Mouse (Mus musculus) olfactory bulb, adult 2 months (tissue): ENCODE results near the gene Spef2.

Experiments
- CTCF ChIP-seq: fragments of 200-500 bp; IDR thresholded peaks from 2 replicates; pipeline ENCODE4 v1.5.1; 2012; ENCODE audit warnings: low read depth, mild to moderate bottlenecking, low read length, moderate library complexity; ENCODE audit not compliant: insufficient read depth
- POLR2A ChIP-seq: fragments of 200-500 bp; IDR thresholded peaks from 2 replicates; pipeline ENCODE4 v1.6.1; 2012; ENCODE audit warnings: mild to moderate bottlenecking, low read depth, low read length, moderate library complexity; ENCODE audit not compliant: insufficient read depth

DNA sequence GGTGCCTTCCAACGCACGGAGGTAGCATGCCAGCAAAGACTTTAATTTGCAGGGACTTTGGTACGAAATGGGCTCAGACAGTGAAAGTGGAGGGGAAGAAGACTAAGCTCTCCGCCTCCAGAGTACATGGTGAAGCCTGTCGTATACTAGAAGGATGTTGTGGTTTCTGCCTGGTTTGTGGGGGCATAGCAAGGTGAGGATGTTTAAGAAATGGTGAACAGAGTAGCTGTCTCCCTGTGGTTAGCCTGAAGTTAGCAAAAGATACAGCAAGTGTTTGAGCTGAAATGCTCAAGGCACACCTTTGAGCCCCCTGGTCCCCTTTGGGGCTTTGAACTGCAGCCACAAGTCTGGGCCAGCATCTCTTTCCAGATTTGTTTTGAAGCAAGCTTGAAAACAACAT is 173.9 kb downstream of the Spef2 start:
- TF ChIP-seq CTCF: no peak
- no peak for TF ChIP-seq POLR2A
